Mouse (Mus musculus) bone marrow, adult 2 months (tissue): ENCODE data around the gene Hist1h4k.

Source experiments
- CTCF ChIP-seq: fragments of 200-500 bp; IDR thresholded peaks from 2 replicates; pipeline ENCODE4 v1.5.1; 2011; ENCODE audit warnings: low read length, control low read depth; ENCODE audit not compliant: control insufficient read depth, insufficient read depth
- POLR2A ChIP-seq: fragments of 200-500 bp; IDR thresholded peaks from 2 replicates; pipeline ENCODE4 v1.6.1; 2011; ENCODE audit warnings: low read depth, mild to moderate bottlenecking, control low read depth, low read length, borderline replicate concordance; ENCODE audit not compliant: control insufficient read depth

- TF ChIP-seq CTCF, result no peak
- TF ChIP-seq POLR2A, result peak; percentile 100
Measured at GRCm38 (mm10) chr13:21779767-21780731, 29.7 kb upstream of the Hist1h4k start, which contains the start of gene Hist1h1b.
